Mouse (Mus musculus) adrenal gland (tissue): ENCODE measurements at regions not wholly inside any gene's neighbourhood (a gene's known extent, or its start where the extent isn't known, plus 50 kb on each side); places are given as distances from the start of the nearest gene placed in this dataset.

Experiments
- intact Hi-C: fragments of 180-260 bp; cut with DNase I; formaldehyde crosslinking; loops from one replicate; pipeline ENCODE4 v1.15.1; 2025

DNA sequence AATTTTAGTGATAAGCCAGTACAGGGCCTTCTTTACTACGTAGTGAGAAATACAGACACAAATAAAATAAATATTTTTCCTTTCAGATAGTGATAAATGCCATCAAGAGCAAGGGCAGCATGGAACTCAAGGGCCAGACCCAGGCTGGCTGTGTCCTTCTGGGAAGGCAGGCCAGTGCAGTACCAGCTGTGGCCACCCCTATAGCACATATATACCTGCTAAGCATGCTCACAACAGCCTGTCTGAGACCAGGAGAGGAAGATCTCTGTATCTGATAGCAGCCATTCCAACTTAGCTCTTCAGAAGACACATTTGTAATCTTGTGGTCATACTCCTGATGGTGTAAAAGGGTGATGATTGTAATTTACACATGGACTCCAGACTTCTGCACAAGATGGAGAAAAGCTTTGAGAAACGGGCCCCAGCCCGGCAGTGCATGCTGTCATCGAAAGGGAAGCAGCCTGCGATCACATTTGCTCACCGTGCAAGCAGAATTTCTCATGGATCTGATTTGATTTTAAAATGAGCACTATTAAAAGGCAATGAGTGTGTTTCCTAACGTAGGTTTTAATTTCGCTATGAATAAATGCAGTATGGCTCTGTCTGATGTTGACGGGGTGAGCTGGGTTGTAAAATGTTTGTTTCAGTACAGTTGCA lies 335.6 kb downstream of the Tmem38b start:
- intact Hi-C loops: no loop called here

DNA sequence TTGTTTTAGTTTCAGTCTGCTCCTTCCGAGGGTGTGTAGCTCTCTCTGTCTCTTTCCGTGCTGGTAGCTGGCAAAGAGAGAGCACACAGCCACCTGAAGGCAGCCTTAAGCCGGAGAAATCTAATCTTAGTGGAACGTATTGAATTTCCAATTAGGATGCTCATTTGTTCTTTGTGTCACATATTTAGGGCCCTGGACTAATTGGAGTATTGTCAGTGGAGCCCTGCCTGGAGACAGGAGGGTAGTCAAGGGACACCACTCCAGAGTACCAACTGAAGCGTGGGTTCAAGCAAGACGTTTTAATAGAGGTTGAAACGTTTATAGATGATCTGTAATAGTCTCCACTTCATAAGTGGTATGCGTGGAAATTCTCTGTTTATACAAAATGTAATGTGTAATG lies 336.5 kb downstream of the Tmem38b start:
- intact Hi-C loops: no loop called here

DNA sequence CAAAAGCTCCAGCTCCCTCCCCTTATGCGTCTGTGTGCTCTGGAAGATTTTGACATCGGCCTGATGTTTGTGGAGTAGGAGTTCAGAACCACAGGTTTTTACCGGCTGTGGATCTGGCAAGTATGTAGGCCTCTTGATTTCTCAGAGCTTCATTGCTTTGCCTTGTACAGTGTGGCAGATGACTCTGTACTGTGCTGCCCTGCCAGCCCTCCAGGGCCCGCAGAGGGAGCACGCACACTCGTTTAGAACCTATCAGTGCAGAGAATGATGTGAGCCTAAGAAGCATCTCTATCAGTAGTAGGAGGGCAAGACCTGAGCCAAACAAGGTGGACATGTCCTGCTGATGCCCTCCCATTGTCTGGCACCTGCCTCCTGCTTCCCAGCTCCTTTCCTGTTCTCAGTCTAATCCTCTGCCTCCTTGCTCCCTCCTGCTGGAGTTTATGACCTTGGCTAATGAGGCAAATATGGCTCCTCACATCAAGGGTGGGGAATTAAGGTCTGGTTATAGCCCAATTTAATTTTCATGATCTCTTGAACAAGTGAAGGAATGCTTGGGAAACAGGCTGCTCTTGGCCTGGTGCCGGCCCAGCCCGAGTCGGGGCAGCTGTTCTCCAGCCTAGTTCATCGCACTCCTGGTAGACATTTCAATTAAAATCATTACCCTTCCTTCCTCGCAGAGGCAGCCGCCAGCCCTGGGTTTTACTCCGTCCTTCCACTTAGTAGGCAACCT lies 344.5 kb downstream of the Tmem38b start:
- intact Hi-C loops: no loop called here

DNA sequence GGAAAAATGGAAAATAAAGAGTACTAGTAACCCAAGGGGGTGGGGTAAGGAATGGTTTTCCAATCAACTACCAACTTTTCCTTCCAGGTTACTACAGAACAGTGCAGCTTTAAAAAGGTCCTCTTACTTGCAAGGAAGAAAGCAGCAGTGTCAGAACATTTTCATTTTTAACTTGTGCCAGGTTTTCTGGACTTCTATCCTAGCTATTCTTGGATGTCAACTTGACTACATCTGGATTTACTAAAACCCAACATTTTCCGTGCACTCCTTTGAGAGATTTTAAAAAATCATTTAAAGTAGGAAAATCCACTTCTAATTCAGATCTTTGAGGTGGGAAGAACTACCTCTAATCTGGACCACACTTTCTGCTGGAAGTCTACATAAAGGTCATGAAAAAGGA lies 358.4 kb downstream of the Tmem38b start:
- intact Hi-C loops: no loop called here

DNA sequence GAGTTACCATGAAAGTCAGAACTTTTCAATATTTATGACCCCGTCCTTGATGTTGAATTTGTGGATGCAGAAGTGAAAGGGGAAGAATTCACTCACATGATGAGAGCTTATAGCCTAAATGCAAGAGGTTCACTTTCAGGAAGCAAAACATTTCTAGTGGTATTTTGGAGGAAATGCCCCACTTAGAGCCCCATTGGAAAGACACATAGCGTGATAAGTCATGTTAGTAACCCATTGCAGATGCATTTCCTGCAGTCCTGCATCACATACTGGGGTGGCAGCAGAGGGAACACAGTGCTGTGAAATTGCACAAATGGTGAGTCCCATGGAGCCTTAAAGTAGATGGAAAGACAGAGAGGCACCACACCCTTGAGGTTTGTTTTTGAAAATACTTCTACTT lies 369.9 kb downstream of the Tmem38b start:
- intact Hi-C loops: no loop called here

DNA sequence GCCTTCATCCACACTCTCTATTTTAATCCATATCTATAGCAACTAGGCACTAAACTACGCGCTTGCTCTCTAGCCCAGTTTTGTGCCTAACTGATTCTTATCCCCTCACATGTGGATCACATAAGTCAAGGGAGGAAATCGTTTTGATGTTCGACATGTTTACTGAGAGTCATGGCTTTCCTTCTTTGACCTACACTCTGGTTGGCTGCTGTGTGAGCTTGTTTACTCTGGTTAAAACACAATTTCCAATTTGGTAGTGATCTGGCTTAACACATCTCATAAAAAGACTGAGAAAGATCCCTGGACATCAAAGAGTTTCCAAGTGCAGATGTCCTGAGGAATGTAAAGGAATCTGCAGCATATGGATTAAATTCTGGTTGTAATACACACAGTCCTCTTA lies 376.6 kb downstream of the Tmem38b start:
- intact Hi-C loops: no loop called here

DNA sequence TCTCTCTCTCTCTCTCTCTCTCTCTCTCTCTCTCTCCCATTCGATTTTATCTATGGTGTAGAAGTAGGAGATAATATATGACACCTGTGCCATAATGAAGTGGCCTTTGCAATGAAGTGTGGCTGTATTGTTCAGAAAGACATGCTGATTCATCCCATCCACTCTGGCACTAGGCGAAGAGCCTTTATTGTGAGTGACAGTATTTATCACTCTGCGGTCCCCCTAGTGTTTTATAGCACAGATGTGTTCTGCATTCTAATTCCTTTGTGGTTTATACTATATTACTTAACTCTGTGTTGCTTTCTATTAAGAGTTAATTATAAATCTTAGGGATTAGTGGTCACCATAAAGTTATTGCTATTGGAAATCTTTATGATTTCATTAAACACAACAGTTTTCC lies 398.7 kb downstream of the Tmem38b start:
- intact Hi-C loops: no loop called here
